Mouse (Mus musculus) ES-Bruce4 (cell line): ENCODE measurements around the gene 4930404H24Rik.
A peak's percentile ranks its signal among the peaks of the same experiment; 100 is the strongest.

Experiments
- CTCF ChIP-seq: IDR thresholded peaks from one replicate; pipeline ENCODE4 v1.8.1; 2011; ENCODE audit warnings: low read depth, low read length
- EP300 ChIP-seq: IDR thresholded peaks from 2 replicates; pipeline ENCODE4 v1.6.1; 2011; ENCODE audit warnings: low read depth, low read length; ENCODE audit not compliant: insufficient read depth
- POLR2A ChIP-seq: IDR thresholded peaks from one replicate; pipeline ENCODE4 v1.8.1; 2011; ENCODE audit warnings: low read length; ENCODE audit not compliant: insufficient read depth

DNA sequence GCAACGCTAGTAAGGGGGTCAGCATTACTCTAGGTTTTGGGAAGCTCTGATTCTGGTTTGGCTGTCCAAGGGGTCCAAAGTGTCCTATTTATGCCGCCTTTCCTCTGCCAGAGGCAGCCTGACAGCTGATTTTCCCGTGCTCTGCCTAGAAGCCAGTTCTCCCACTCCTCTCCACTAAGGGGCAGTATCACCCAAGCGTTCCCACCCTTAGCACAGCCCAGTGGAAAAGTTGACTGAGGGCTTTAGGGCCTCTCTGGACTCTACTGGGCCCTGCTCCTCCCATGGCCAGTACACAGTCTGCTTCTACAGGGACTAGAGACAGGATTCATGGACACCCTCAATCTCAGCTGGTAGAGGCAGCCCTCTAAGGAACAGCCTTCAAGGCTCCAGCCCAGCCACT lies 14.0 kb upstream of the 4930404H24Rik start:
- TF ChIP-seq CTCF = peak; percentile 89
- TF ChIP-seq POLR2A = no peak
- TF ChIP-seq EP300 = no peak
